Mouse (Mus musculus) CH12.LX (cell line): ENCODE results near the gene Ccdc47.
A peak's percentile ranks its signal among the peaks of the same experiment; 100 is the strongest.

ENCODE experiments used
- CHD1 ChIP-seq: IDR thresholded peaks from 2 replicates; pipeline ENCODE4 v1.6.1; 2012; ENCODE audit warnings: low read depth, low read length, improper control_type of control experiment, inconsistent platforms
- EP300 ChIP-seq: IDR thresholded peaks from 2 replicates; pipeline ENCODE4 v1.6.1; 2011; ENCODE audit warnings: low read length, improper control_type of control experiment
- UBTF ChIP-seq: IDR thresholded peaks from 2 replicates; pipeline ENCODE4 v1.6.1; 2012; ENCODE audit warnings: low read depth, mild to moderate bottlenecking, inconsistent platforms, low read length, improper control_type of control experiment, moderate library complexity
- ZNF384 ChIP-seq: IDR thresholded peaks from 2 replicates; pipeline ENCODE4 v1.6.1; 2012; ENCODE audit warnings: low read depth, low read length, improper control_type of control experiment, inconsistent platforms

DNA sequence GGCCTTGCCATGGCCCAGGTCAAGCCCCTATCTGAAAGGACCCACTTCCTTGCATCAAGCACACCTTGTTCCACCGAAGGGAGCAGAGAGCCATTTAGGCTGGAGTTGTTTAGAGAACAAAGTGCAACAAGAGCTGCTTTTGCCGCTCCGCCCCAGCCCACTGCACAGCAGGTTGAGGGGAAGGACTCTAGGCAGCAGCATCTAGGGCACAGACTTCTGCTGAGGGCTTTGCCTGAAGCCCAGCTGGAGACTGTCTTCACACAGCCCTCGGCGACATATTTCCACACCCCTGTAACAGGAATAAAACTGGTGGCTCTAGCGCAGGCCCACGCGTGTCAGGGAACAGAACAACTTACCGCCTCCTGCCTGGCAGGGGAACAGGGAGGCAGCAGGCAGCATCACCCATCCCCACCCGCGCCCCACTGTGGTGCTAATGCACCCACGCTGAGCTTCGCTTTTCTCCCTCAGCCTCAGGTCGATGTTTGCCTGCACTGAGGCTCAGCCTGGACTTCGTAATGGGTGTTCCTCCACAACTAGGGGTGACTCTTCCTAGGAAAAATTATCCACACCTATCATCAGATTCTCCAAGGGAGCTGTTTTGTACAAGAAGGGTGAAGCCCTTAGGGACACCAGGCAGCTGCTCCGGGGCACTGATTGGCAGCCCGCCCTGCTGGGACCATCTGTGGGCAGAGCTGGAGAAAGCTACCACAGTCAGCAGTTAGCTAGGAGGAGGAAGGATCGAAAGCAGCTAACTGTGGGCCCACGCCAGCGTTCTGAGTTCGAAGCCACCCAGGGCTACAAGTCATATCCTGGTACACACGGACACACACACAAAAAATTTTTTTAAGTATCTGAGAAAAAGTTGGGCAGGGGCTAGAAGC, 55.1 kb downstream of the Ccdc47 start, which contains the start of the genes Gm10840 and Limd2:
- no peak for TF ChIP-seq UBTF
- TF ChIP-seq EP300, result no peak
- TF ChIP-seq CHD1, result 0 out of 2 replicates have a peak, but pooled peaks have one; percentile 72
- TF ChIP-seq ZNF384, result no peak
